Mouse (Mus musculus): ENCODE data around the gene Mbd5. TPM values are rescaled to one million over a fixed set of nuclear protein-coding genes. Genes with fewer than 3 reads are reported as not detected.

Mbd5 gene
- 37.8 TPM for polyA plus RNA-seq (2014; fragmentation: Illumina TruSeq; extraction: RNeasy Lipid Tissue Mini Kit (QIAGEN cat#74804); ENCODE audit: low read depth, low replicate concordance)

DNA sequence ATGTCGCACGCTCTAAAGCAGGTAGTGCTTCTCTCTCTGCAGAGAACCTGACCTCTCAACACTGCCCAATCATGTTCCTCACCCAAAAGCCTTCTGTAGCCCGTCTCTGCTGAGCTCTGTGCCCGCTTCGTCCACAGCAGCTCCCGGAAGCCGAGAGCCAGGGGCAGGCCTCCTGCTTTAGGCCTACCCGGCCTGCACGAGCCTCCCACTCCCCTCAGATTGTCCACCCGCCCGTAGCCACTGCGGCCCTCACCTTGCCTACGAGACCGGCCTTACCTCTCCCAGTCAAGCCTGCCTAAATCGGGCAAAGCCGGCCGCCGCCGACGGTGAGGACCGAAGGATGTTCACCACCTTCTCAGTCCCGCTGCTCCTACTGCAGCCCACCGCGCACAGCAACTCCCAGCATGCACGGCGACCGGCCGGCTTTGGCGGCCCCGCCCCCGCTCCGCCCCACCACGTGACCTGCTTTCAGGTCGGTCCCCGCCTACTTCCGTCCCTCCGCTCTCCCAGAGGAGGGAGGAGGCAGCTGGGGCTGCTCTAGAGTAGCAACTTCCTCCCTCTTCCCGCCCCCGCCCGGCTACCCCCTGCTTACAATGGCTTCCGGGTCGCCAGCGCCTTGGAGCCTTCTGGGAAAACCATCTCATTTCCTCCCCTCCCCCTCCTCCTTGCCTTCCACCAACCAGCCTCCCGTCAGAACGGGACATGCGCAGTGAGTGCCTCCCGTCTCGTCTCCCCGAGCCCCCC is at the start of gene Mbd5:
TSS of gene Mbd5 (plus strand) at position 668 of the 744 bp plus-strand sequence.

DNA sequence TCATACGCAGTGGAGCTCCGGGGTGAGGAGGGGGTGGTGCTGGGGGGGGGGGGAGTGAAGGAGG is 776 bp downstream of the Mbd5 start, which contains the start of gene Orc4:
TSS of gene Orc4 (minus strand) at position 26 of the 64 bp plus-strand sequence.

Other genes with a start within 250 kb of the Mbd5 start
- 83.9 TPM for gene Acvr2a, start 135.4 kb upstream of the Mbd5 start, polyA plus RNA-seq (2014; fragmentation: Illumina TruSeq; extraction: RNeasy Lipid Tissue Mini Kit (QIAGEN cat#74804); ENCODE audit: low read depth, low replicate concordance)
- gene Orc4, start 769 bp downstream of the Mbd5 start, polyA plus RNA-seq (2014; fragmentation: Illumina TruSeq; extraction: RNeasy Lipid Tissue Mini Kit (QIAGEN cat#74804); ENCODE audit: low read depth, low replicate concordance) = 283 TPM

Data from sigmoid colon, adult 10 weeks (tissue).